Mouse (Mus musculus) heart, postnatal 0 days (tissue): ENCODE data around the gene Cx3cl1. TPM values are rescaled to one million over a fixed set of nuclear protein-coding genes. Genes with fewer than 3 reads are reported as not detected.
A peak's percentile ranks its signal among the peaks of the same experiment; 100 is the strongest.

Source experiments
- ATAC-seq: fragments of 200-750 bp; cut with Nextera tagmentation; 2 replicates; pipeline ENCODE4 v1.8.0; 2017; ENCODE audit warnings: low read depth, moderate number of reproducible peaks, moderate library complexity; ENCODE audit not compliant: insufficient read depth
- DNase-seq: peaks from one replicate; pipeline ENCODE4 v3.0.0-alpha.2; 2016; ENCODE audit warnings: low spot score
- H3K27ac ChIP-seq: fragments of 300-500 bp; sonication (generic); 2 replicates; pipeline ENCODE4 v1.5.1; 2014; ENCODE audit warnings: low read depth, mild to moderate bottlenecking
- H3K27me3 ChIP-seq: fragments of 300-500 bp; sonication (generic); 2 replicates; pipeline ENCODE4 v1.6.1; 2014; ENCODE audit warnings: low read length, mixed read lengths; ENCODE audit not compliant: control insufficient read depth, insufficient read depth
- H3K36me3 ChIP-seq: fragments of 300-500 bp; sonication (generic); replicated peaks from 2 replicates; pipeline ENCODE4 v1.6.1; 2014; ENCODE audit warnings: low read length, mixed read lengths; ENCODE audit not compliant: control insufficient read depth, insufficient read depth
- H3K4me1 ChIP-seq: fragments of 300-500 bp; sonication (generic); 2 replicates; pipeline ENCODE4 v1.6.1; 2014; ENCODE audit warnings: antibody characterized with exemption; ENCODE audit not compliant: control insufficient read depth, insufficient read depth
- H3K4me2 ChIP-seq: fragments of 300-500 bp; sonication (generic); 2 replicates; pipeline ENCODE4 v1.6.1; 2014; ENCODE audit warnings: low read depth, mild to moderate bottlenecking, low read length, moderate library complexity
- H3K4me3 ChIP-seq: fragments of 300-500 bp; sonication (generic); 2 replicates; pipeline ENCODE4 v1.5.1; 2014; ENCODE audit warnings: low read depth, low read length
- H3K9ac ChIP-seq: fragments of 300-500 bp; sonication (generic); replicated peaks from 2 replicates; pipeline ENCODE4 v1.6.1; 2014; ENCODE audit warnings: low read depth, low read length, mixed read lengths
- H3K9me3 ChIP-seq: fragments of 300-500 bp; sonication (generic); replicated peaks from 2 replicates; pipeline ENCODE4 v1.6.1; 2016; ENCODE audit warnings: low read length; ENCODE audit not compliant: control insufficient read depth
- CTCF ChIP-seq: IDR thresholded peaks from 2 replicates; pipeline ENCODE4 v1.5.1; 2016; ENCODE audit warnings: antibody characterized with exemption, control low read depth, low read depth
- EP300 ChIP-seq: IDR thresholded peaks from 2 replicates; pipeline ENCODE4 v1.6.1; 2016; ENCODE audit warnings: antibody characterized with exemption, low read depth
- WGBS: fragments of 180-500 bp; shearing (Covaris S2); extraction: QIAGEN DNeasy Blood & Tissue Kit; methylation state at CpG from one replicate; pipeline ENCODE4 v1.1.7; 2014; 5-methylcytosine and 5-hydroxymethylcytosine counted together
- polyA plus RNA-seq: library from polyadenylated mRNA; unstranded; fragments of >200 nt; fragmentation: Nextera tagmentation; extraction: Ambion mirVana; gene quantifications from 2 replicates; pipeline ENCODE4 v1.2.1, GENCODE M21; 2015
- total RNA-seq: library from RNA; depleted of rRNA; stranded (reverse); fragments of >200 nt; gene quantifications from 2 replicates; pipeline ENCODE4 v1.2.3, GENCODE M21; 2014; ENCODE audit warnings: low replicate concordance

Gene Cx3cl1
- total and polyA plus RNA-seq, 2 experiments from 2014 or later: 2.3 to 4.1 TPM

GRCm38 (mm10) chr8:94794782-94795181 is 23.0 kb downstream of the Cx3cl1 start:
- Histone ChIP-seq H3K9ac (no peak overlapping the region), H3K27ac (no peak overlapping the region), H3K4me2 (no peak overlapping the region), H3K4me3 (no peak overlapping the region), H3K27me3 (no peaks in the 10 kb centered on the region), H3K9me3 (no peaks in the 10 kb centered on the region), H3K36me3 (no peaks in the 10 kb centered on the region), H3K4me1 (no peaks in the 10 kb centered on the region)
- DNase-seq (no peak), ATAC-seq (no peak)
- 84% methylated on average over 2 of the region's 2 CpGs for WGBS
- TF ChIP-seq CTCF (no peak), EP300 (no peak)

- Histone ChIP-seq H3K4me3 (no peak overlapping the region), H3K9ac (no peak overlapping the region), H3K4me2 (no peak overlapping the region), H3K27ac (no peak overlapping the region), H3K9me3 (no peaks in the 10 kb centered on the region), H3K27me3 (no peaks in the 10 kb centered on the region), H3K4me1 (peaks cover 4% of the 10 kb centered on the region; the same call in 1 of the 2 replicates), H3K36me3 (no peaks in the 10 kb centered on the region)
- DNase-seq (no peak), ATAC-seq (no peak)
- TF ChIP-seq CTCF (no peak), EP300 (no peak)
- WGBS: 35% methylated on average over 7 of the region's 7 CpGs
These were observed 28.6 kb downstream of the Cx3cl1 start for GRCm38 (mm10) chr8:94800278-94800968.

- Histone ChIP-seq H3K4me2 (no peak overlapping the region), H3K4me1 (peaks cover 4% of the 10 kb centered on the region; the same call in 1 of the 2 replicates), H3K27ac (no peak overlapping the region), H3K36me3 (no peaks in the 10 kb centered on the region), H3K27me3 (no peaks in the 10 kb centered on the region), H3K9me3 (no peaks in the 10 kb centered on the region), H3K4me3 (no peak overlapping the region), H3K9ac (no peak overlapping the region)
- 36% methylated on average over 14 of the region's 14 CpGs for WGBS
- TF ChIP-seq CTCF (peak; percentile 50), EP300 (no peak)
- DNase-seq (peak; percentile 28), ATAC-seq (no peak)
These were observed 29.7 kb downstream of the Cx3cl1 start for GRCm38 (mm10) chr8:94801293-94802095.

GRCm38 (mm10) chr8:94802375-94802774 is 30.6 kb downstream of the Cx3cl1 start:
- no peak for TF ChIP-seq EP300
- no peak for TF ChIP-seq CTCF
- DNase-seq: no peak

GRCm38 (mm10) chr8:94803551-94803950 is 31.7 kb downstream of the Cx3cl1 start:
- no peaks in the 10 kb centered on the region for H3K9me3 ChIP-seq
- ATAC-seq: no peak
- H3K4me3 ChIP-seq: no peak overlapping the region
- no peak overlapping the region for H3K4me2 ChIP-seq
- no peak overlapping the region for H3K9ac ChIP-seq
- no peak overlapping the region for H3K27ac ChIP-seq
- H3K36me3 ChIP-seq: no peaks in the 10 kb centered on the region
- WGBS: 19% methylated on average over 6 of the region's 6 CpGs
- H3K4me1 ChIP-seq: peaks cover 4% of the 10 kb centered on the region; the same call in 1 of the 2 replicates
- TF ChIP-seq CTCF (no peak), EP300 (no peak)
- peak; percentile 35 for DNase-seq
- no peaks in the 10 kb centered on the region for H3K27me3 ChIP-seq

More at GRCm38 (mm10) chr8:94802375-94802774, 30.6 kb downstream of the Cx3cl1 start:
- Histone ChIP-seq H3K4me1 (peaks cover 4% of the 10 kb centered on the region; the same call in 1 of the 2 replicates), H3K9ac (no peak overlapping the region), H3K27ac (no peak overlapping the region), H3K4me3 (no peak overlapping the region), H3K4me2 (no peak overlapping the region), H3K9me3 (no peaks in the 10 kb centered on the region), H3K36me3 (no peaks in the 10 kb centered on the region), H3K27me3 (no peaks in the 10 kb centered on the region)
- no peak for ATAC-seq
- WGBS: 30% methylated on average over 4 of the region's 4 CpGs
